Mouse (Mus musculus): ENCODE measurements around the gene Ttpal.
A peak's percentile ranks its signal among the peaks of the same experiment; 100 is the strongest.

Ttpal gene

DNA sequence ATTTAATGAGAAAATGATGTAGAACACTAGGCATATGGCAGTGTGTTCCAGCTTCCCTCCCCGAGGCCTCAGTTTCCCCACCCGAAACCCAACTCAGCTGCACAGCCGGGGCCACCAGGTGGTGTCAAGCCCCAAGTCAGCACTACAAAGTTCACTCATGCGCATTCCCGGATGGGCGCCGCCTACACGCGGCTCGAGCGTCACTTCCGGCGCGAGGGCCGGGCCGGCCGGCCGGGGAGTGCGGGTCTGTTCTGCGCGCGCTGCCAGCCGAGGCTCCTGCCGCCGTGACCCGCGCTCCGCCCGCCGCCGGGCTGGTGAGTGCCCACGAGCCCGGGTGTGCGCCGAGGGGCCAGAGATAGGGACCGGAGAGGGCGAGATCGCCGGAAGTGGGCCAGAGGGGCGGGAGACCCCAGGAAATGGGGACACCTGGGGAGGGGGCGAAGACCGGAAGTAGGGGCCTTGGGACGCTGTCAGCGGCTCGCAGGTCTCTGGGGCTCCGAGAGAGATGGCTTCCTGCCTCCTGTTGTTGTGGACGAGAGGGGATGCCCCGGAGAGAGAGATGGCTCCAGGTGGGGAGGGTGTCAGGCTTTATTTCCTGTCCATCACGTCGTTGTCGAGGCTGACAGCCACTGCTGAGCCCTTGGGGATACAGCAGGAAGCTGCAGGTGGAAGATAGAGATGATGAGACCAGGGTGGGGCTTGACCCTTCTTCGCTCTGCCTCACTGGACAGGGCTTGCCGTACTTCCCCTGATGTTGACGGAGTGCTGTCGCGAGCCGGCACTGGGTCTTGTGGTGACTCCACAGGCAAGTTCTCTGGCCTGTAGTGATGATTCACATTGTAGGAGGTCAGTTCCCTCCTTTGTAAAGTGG lies at the start of gene Ttpal:
Ttpal (plus strand) TSS at position 214 of the 871 bp plus-strand sequence.
- DNase-seq (ENCODE audit: low spot score in 2 of 2): peak; percentile 75 to 87

DNA sequence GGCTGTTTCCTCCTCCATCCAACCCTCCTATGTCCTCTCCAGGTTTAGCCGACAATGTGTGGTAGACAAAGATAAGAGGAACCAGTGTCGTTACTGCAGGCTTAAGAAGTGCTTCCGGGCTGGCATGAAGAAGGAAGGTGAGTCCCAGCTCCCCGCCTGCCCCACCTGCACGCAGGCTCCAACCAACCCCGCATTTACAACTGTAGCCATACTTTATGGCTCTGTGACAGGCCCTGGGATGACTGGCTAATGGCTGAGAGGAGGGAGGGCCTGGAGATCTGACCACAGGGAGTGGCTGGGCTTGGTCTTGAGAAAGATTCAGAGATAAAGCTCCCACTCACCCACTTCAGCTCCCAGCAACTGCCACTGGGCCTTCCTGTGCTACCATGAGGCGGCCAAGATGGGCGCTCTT lies 49.6 kb upstream of the Ttpal start:
- DNase-seq (ENCODE audit: low spot score in 2 of 2): no peak

DNA sequence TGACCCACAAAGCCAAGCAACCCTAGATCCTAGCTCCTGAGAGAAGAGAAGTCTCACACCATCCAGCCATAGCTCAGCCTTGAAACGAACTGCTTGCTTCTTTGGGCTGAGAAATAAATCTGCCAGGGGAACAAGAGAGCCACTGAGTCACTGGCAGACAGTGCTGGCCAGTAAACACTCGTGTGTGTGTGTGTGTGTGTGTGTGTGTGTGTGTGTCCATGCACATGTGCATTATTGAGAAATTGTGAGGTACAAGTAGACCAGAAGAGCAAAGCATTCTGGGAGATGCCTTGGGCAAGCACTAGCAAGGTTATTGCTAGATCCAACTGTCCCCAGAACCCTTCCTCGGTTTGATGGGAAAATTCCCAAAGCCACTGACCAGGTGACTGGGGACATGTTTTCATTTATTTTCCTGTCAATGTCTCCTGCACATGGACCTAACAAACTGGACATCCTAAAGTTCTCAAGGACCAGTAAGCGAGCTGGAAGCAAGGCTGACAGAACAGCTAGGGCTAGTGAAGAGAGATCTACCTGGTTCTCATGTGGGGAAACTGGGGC lies 47.6 kb upstream of the Ttpal start:
- DNase-seq (ENCODE audit: low spot score in 2 of 2): no peak

DNA sequence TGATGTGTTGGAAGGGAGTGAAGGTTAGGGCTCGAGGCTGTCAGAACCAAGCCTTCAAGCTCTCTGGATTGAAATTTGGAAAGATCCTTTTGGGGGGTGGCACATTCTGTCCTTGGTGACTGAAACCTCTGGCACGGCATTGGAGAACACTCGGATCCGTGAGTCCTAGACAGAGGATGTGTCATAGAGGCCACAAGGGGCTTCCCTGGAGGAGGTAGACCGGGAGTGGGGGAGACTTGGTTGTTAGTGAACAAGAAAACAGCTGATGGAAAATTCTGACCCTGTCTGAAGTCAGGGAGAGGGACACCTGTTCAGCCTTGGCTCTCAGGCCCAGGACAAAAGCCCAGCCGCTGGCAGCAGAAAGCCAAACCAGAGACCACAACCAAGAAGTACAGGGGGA lies 47.1 kb upstream of the Ttpal start:
- no peak for DNase-seq (ENCODE audit: low spot score in 2 of 2)

DNA sequence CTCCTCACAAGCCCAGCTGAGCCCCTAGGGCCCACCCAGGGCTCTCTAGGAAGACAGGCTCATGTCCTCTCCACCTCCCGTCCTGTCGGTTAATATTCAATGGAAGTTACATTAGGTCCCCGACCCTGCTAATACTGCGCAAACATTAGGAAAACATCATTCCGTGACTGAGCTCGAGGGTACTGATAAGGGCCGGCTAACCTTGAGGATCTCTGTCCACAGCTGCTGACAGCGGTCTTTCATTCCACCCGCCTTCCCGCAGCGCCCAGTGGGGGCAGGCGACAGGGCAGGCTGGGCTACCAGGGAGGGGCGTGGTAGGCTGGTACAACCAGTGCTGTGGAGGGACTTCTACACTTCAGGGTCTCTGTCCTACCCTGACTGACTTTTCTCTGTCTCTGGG lies 46.7 kb upstream of the Ttpal start:
- no peak for DNase-seq (ENCODE audit: low spot score in 2 of 2)

DNA sequence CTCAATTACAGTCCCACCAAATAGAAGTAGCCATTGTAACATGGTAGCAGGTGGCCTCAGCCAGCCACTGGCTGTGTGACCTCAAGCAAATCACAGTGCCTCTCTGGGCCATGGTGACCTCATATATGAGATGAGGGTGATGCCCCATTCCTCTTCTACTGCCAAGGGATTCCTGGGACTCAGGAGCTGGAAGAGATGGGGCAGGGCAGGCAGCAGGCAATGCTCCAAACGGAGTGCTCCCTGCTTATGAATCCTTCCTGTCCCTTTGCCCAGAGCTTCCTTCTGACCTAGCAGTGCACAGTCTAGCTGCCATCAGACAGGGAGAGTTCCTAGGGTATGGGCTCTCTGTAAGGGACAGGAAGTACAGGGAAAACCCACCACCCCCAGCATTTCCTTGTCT lies 43.6 kb upstream of the Ttpal start:
- no peak for DNase-seq (ENCODE audit: low spot score in 2 of 2)

DNA sequence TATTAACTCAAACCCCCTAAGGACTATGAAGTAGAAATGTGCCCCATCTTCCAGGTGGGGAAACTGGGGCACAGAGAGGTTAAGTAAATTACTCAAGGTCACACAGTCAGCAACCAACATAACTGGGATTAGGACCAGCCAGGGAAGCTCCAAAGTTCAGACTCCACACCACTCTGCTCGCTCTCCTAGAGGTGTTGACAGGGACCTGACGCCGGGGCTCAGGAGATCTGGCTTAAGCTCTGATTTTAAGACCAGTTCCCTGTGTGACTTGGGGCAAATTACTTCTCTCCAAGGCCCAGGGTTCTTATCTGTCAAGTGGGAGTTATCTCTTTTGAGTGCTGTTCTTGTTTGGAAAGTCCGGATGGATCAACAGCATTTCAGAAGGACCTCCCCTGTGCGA lies 42.9 kb upstream of the Ttpal start:
- DNase-seq (ENCODE audit: low spot score in 2 of 2): no peak

DNA sequence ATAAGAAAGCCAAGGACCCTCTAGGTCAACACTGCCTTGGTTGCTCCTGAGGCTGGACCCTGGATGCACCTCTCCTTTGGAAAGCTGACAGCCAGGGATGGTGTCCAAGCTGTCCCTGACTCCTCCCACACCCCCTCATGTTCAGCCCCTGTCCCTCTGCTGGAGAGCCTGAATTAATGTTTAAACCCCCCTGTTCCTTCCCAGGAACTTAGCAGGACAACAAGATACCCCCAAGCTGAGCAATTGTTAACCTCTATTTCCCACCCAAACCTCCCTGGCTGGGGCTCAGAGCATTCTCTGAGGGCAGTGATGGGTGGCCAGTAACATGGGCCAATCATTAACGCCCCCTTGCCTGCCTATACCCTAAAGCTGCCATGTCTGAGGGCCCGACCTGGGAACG lies 41.9 kb upstream of the Ttpal start:
- no peak for DNase-seq (ENCODE audit: low spot score in 2 of 2)

DNA sequence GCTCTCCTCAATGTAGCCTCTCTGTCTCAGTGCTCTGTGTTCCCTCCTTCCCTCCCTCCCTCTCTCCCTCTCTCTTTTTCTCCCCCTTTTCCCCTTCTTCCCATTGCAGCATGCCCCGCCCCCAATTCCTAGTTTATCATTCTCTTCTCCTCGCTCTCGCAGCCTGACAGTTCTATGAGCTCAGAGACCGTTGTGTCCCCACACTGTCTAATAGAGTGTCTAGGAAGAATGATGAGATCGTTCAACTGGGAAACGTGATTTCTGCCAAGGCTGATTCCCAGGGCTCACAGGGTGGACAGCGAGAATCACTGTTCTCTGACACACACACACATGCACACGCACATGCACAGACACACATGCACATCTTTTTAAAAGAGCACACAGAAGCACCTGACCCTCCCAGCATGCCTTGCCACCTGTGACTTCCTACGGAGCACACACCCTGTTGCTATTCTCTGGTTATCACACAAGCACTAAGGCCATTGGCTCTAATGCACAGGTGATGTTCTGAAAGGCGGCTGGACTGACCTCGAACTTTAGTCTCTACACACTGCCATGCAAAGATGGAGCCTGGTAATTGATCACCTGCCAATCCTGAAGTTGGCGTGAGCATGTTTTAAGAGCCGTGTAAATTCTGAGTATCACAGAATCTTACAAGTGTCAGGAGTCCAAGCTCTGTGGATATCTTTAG lies 40.7 kb upstream of the Ttpal start:
- DNase-seq (ENCODE audit: low spot score in 2 of 2): no peak

DNA sequence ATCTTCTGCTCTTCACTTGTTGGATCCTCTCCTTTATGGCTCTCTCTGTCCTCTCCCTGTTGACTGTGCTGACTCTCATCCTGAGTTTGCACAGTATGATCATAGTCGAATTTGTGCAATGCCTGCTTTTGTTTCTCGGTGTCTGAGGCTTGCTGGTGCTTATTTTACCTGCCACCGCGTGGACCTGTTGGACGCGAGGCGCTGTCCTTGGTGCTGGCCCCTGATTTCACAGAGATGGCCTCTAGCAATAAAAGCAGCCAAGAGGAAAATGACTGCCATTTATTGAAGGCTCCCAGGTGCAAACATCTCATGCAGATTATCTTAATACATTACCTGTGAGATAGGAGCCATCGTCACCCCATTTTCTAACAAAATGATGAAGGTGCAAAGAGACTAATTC lies 37.5 kb upstream of the Ttpal start:
- no peak for DNase-seq (ENCODE audit: low spot score in 2 of 2)

DNA sequence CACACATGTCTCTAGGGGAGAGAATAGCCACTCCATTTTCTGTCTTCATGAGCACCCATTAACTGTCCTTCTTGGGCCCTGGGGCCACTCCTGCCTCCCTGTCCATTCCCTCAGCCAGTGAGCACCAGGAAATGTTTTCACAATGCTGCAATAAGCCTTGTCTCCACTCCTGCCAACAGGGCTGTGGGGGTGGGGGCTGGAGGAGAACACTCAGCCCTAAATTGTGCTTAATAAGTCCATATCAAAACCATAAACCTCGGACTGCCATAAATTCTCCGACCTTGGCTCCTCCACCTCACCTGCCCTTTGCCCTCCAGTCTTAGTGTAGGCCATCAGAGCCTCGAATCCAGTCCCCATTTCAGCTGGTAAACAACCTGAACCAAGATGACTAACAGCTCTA lies 27.8 kb upstream of the Ttpal start:
- DNase-seq (ENCODE audit: low spot score in 2 of 2): no peak

DNA sequence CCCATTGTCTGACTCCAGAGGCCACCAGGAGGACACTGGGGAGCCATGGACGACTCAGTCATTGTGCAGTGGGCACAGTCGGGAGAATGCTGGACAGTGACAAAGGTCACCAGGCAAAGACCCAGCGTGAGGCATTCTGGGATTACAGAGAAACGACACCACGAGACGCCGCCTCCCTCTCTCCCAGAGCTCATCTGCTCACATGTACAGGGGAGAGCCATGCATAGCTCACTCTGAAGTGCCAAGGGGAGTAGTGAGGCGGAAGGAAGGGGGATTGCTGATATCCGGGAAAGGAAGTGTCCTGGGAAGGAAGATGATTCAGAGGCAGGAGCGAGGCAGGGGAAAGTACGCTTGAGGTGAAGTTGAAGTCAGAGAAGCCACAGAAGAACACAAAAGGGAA lies 26.9 kb upstream of the Ttpal start:
- DNase-seq (ENCODE audit: low spot score in 2 of 2): no peak

DNA sequence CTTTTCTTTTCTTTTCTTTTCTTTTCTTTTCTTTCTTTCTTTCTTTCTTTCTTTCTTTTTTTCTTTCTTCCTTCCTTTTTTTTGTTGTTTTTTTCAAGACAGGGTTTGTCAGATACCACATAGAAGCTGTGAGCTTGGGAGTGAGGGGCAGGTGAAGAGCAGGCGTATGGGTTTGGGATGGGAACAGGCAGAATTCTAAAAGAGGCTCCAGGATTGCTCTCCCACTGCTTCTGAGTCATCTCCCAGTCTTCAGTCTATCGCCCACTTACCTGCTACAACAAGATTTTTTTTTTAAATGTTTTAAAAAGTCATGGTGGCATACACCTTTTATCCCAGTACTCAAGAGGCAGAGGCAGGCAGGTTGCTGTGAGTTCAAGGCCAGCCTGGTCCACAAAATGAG lies 24.1 kb upstream of the Ttpal start:
- no peak for DNase-seq (ENCODE audit: low spot score in 2 of 2)

DNA sequence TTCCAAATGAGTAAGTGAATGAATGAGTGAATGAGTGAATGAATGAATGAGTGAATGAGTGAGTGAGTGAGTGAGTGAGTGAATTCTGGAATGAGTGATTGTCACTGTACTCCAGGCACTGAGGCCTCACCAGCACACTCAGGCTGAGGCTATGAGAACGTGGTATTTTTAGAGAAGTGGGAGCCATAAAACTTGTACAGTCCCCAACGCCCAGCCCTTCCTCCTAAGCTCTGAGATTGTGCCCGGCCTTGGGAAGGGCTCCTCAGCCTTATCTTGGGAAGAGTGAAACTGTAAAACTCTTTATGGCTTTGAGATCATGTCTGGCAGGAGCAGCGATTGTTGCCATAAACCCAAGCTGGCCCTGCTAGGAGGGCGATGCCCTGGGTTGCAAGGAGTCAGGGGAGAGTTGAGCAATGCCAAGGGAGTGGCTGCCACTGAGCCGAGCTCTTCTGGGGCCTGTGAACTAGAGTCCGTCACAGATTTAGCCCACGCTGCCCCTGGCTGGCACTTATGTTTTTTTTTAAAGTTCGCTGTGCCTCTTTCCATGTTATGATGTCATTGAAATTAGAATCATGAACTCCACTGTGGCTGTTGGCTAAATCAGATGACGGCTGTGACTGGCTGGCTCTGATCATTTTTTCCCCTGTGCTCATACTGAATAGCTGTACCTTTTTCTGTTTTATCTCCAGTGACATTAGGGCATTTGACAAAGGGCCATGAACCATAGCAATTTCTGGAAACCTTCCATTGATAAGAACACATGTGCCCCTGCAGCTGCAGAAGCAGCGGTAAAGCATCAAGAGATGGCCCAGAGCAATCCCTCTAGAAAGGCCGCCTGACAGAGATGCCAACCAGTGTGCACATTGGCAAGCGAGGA lies 21.8 kb upstream of the Ttpal start:
- DNase-seq (ENCODE audit: low spot score in 2 of 2): no peak

DNA sequence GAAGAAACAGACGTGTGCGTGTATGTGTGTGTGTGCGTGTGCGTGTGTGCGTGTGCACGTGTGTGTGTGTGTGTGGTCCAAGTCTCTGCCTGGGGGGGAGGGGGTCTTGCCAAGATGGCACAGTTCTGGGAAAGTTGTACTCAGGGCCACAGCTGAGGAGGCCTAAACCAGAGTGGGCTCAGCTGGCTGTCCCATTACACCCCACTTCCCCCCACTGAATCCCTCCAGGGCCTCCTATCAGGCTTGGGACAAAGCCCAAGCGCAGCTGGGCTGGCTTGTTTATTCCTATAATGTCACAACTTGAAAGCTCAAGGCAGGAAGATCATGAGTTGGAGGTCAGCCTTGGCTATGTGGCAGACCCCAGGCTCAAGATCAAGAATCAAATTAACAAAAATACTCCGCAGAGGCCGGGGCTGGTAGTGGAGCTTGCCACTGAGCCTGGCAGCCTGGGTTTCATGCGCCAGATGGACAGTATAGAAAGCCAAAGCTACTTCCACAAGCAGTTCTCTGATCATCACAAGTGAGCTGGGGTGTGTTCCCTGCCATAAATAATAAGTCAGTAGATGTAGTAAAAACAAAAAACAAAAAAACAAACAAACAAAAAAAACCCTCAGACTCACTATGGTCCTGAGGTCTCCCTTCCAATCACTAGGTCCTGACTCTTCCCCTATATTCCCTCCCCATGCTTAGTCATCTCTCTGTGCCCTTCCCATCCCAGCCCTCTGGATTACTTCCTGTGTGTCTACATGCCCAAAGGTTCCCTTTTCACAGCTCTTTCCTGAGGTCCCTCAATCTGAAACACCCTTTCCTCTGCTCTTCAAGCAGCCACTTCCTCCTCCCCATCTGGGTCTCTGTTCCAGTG lies 18.7 kb upstream of the Ttpal start:
- no peak for DNase-seq (ENCODE audit: low spot score in 2 of 2)

DNA sequence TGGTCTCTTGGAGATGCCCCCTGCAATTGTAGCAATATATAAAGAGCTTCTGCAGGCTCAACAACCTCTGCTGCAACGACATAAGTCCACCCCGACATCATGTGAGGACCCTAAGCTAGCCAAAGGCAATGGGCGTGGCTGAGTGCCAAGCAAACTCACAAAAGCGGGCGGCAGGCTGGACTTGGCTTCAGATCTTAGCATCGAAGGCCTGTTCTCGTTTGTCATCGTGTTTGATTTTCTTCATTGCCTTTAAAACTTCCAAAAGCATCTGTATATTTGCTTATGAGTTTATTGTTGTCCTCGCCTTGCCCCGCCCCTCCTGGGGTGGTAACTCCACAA lies 18.1 kb upstream of the Ttpal start:
- DNase-seq (ENCODE audit: low spot score in 2 of 2): no peak

DNA sequence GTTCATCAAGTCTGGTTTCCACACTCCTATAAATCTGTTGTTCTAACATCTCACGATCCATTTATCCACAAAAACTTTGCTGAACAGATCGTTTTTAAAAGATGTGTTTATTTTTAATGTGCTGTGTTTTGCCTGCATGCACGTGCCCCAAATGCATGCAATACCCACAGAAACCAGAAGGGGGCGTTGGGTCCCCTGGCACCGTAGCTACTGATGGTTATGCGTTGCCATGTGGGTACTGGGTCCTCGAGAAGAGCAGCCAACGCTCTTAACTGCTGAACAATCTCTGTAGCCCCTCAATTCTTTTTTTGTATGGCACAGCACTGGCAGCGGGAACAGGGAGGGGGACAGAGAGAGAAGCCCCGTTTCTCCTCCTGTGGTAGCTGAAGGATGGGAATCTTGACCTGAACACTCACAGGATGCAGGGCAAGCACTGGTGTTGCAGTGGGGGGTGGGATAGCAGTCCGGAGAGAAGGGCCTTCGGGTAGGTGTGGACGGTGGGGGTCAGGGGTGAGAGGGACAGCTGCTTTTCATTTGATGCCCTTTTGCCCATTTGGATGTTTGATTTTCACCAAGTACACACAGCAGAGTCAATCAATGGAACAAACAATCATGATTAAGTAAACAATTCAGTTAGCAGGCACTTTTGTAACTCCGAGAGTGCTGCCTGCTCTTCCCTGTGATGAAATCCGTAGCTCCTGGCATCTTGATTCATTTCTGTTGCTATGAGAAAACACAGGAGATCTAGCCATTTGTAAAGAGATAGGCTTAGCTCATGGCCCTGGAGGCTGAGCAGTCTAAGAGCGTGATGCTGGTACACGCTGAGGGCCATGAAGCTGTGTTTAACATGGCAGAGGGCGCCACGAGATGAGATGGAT lies 15.5 kb upstream of the Ttpal start:
- DNase-seq (ENCODE audit: low spot score in 2 of 2): peak in 1 of 2 experiments; percentile 25

DNA sequence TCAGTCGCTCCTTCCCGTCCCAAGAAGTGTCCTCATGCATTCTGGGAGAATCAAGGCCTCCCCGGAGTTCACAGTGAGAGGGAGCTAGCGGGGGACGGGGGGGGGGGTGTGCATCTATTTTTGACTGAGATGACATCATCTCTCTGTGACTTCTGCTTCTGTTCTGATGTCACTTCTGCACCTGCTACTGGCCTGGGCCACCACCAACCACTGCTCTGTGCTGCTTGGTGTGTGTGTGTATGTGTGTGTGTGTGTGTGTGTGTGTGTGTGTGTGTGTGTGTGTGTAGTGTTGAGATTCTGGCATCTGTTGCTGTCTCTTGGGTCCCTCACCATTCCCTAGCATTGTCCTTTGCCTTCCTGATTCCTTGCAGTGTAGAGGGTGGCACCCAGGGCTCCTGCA lies 14.6 kb upstream of the Ttpal start:
- no peak for DNase-seq (ENCODE audit: low spot score in 2 of 2)

DNA sequence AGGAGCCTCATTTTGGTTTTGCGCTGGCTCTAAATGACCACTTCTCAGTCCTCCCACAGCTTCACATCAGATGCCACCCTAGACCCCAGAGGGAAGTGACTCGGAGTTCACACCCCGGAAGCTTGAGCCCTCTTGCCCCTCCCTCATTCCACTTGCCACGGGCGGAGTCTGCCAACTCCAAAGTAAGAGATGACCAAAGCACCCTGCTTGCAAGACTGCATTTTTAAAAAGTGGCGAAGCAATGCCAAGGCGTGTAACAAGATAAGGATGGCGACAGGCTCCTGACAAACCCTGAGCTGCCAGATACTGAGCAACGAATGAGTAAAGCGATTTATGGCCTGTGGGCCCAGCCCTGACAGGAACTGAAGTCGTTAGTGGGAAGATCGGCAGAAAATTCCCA lies 11.9 kb upstream of the Ttpal start:
- DNase-seq (ENCODE audit: low spot score in 2 of 2): no peak

DNA sequence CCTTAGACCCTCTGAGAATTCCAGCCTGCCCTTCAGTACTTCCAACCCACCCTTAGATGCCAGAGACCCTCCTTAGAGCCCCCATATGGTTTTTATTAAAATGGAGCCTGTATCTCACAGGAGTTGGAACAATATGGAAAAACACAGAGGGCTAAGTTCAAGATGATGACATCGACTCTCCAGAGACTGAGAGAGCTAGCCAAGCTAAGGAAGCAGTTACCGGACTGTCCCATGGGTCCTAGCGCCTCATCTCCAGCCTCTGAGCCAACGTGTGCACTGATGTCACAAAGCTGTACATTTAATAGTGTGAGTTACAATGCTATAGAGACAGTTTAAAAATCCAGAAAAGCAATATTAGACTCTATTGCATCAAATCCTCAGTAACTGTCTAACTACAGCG lies 11.1 kb upstream of the Ttpal start:
- no peak for DNase-seq (ENCODE audit: low spot score in 2 of 2)

Measured in frontal cortex, postnatal 10 days (tissue).